Mouse (Mus musculus): ENCODE results near the gene Aqp7.

Gene Aqp7

GRCm38 (mm10) chr4:41056742-41057332, 8.9 kb upstream of the Aqp7 start:
- DNase-seq: no peak

GRCm38 (mm10) chr4:41056253-41056652, 8.3 kb upstream of the Aqp7 start:
- DNase-seq: no peak

GRCm38 (mm10) chr4:41055111-41055510, 7.2 kb upstream of the Aqp7 start:
- DNase-seq: no peak

- no peak for DNase-seq
These were observed 3.8 kb upstream of the Aqp7 start for GRCm38 (mm10) chr4:41051781-41052180.

GRCm38 (mm10) chr4:41050726-41051675, 3.1 kb upstream of the Aqp7 start:
- peak; percentile 60 for DNase-seq

- no peak for DNase-seq
These were observed 987 bp upstream of the Aqp7 start for GRCm38 (mm10) chr4:41048926-41049325.

GRCm38 (mm10) chr4:41046254-41046795, 1.6 kb downstream of the Aqp7 start:
- DNase-seq: no peak

GRCm38 (mm10) chr4:41045288-41045687, 2.7 kb downstream of the Aqp7 start:
- no peak for DNase-seq

- no peak for DNase-seq
These were observed 4.0 kb downstream of the Aqp7 start for GRCm38 (mm10) chr4:41043961-41044360.

- DNase-seq: no peak
These were observed 5.1 kb downstream of the Aqp7 start for GRCm38 (mm10) chr4:41042880-41043279.

- no peak for DNase-seq
These were observed 7.0 kb downstream of the Aqp7 start for GRCm38 (mm10) chr4:41040983-41041382.

GRCm38 (mm10) chr4:41037942-41038341, 10.0 kb downstream of the Aqp7 start:
- DNase-seq: no peak

GRCm38 (mm10) chr4:41031242-41031641, 16.7 kb downstream of the Aqp7 start:
- no peak for DNase-seq

- DNase-seq: peak; percentile 86
These were observed 18.6 kb downstream of the Aqp7 start for GRCm38 (mm10) chr4:41029372-41029771.

GRCm38 (mm10) chr4:41028272-41028671, 19.7 kb downstream of the Aqp7 start:
- DNase-seq: no peak

- DNase-seq: no peak
These were observed 20.1 kb downstream of the Aqp7 start for GRCm38 (mm10) chr4:41027872-41028271.

- no peak for DNase-seq
These were observed 21.7 kb downstream of the Aqp7 start for GRCm38 (mm10) chr4:41026086-41026787.

- no peak for DNase-seq
These were observed 26.8 kb downstream of the Aqp7 start for GRCm38 (mm10) chr4:41021094-41021493.

- no peak for DNase-seq
These were observed 32.1 kb downstream of the Aqp7 start for GRCm38 (mm10) chr4:41015798-41016197.

- no peak for DNase-seq
These were observed 34.6 kb downstream of the Aqp7 start for GRCm38 (mm10) chr4:41013351-41013750.

GRCm38 (mm10) chr4:41000842-41001639, 46.9 kb downstream of the Aqp7 start:
- peak; percentile 18 for DNase-seq

GRCm38 (mm10) chr4:41000271-41000670, 47.7 kb downstream of the Aqp7 start:
- DNase-seq: no peak

Measured in layer of hippocampus, adult 9-11 months (tissue).